Mouse (Mus musculus): ENCODE measurements around the gene Btbd6. TPM values are rescaled to one million over a fixed set of nuclear protein-coding genes. Genes with fewer than 3 reads are reported as not detected.

The Btbd6 gene
- polyA plus RNA-seq (2016; fragmentation: Nextera tagmentation; extraction: Ambion mirVana), result 22.3 and 23.6 TPM in 2 replicates

GRCm38 (mm10) chr12:112976371-112977073 is at the start of gene Btbd6:
TSS of gene Btbd6 (plus strand) at chr12:112976482.
- H3K4me1 ChIP-seq, result peaks cover 26% of the 10 kb centered on the region
- H3K27me3 ChIP-seq (ENCODE audit: insufficient read depth, poor library complexity, severe bottlenecking), result no peaks in the 10 kb centered on the region
- peak within 1 kb of the TSS; percentile 79 for H3K4me3 ChIP-seq
- no peaks in the 10 kb centered on the region for H3K9me3 ChIP-seq
- peak within 1 kb of the TSS; percentile 94 for H3K27ac ChIP-seq
- peaks cover 76% of the 10 kb centered on the region for H3K36me3 ChIP-seq
- peak; percentile 93 for DNase-seq (ENCODE audit: low spot score)
- WGBS, result under 1% methylated on average over 80 of the region's 80 CpGs

- Histone ChIP-seq H3K4me1 (peaks cover 48% of the 10 kb centered on the region), H3K4me3 (no peak overlapping the region)
- DNase-seq (ENCODE audit: low spot score), result no peak
Measured at GRCm38 (mm10) chr12:112927265-112927664, 49.0 kb upstream of the Btbd6 start.

DNA sequence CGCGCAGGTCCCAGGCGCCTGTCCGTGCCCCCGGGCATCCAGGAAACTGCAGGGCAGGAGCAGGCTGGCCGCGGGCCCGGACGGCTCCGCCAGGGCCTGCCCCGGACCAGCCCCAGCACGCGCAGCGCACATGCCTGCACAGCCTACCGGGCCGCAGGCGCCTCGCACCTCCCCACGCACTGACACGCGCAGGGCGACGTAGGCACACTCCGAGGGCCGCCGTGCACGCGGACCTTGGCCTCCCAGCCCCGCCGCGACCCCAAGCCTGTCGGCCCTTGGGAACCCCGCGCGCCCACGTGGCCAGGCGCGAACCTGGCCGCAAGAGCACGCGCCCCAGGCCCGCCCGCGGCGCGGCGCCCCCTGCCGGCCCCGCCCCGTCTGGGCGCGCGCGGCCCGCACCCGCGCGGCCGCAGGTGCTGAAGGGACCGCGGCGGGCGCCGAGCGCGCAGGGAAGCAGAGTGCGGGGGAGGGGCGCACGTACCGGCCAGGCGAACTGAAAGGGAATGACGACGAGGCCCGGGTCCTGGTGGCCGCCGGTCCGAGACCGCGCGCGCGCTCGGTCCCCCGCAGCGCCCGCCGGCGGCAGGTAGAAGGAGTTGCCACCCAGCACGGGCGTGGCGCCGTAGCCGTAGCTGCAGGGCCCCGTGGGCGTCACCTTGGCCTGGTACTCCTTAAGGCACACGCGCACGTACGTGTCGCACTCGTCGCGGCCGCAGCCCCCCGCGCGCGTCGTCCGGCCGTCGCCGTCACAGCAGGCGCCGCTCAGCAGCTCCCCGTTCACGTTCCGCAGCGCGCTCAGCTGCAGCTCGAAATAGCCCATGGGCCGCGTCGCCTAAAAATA is 47.7 kb upstream of the Btbd6 start:
- peak overlapping the region; percentile 84 for H3K27ac ChIP-seq
- no peaks in the 10 kb centered on the region for H3K36me3 ChIP-seq
- no peak for DNase-seq (ENCODE audit: low spot score)
- peaks cover 96% of the 10 kb centered on the region for H3K27me3 ChIP-seq (ENCODE audit: insufficient read depth, poor library complexity, severe bottlenecking)
- 2% methylated on average over 124 of the region's 124 CpGs for WGBS
- H3K4me1 ChIP-seq, result peaks cover 47% of the 10 kb centered on the region
- H3K9me3 ChIP-seq, result no peaks in the 10 kb centered on the region
- H3K4me3 ChIP-seq, result peak overlapping the region; percentile 67

More at GRCm38 (mm10) chr12:112927265-112927664, 49.0 kb upstream of the Btbd6 start:
- WGBS, result 68% methylated on average over 14 of the region's 14 CpGs
- no peaks in the 10 kb centered on the region for H3K36me3 ChIP-seq
- no peaks in the 10 kb centered on the region for H3K9me3 ChIP-seq
- no peak overlapping the region for H3K27ac ChIP-seq
- peaks cover 95% of the 10 kb centered on the region for H3K27me3 ChIP-seq (ENCODE audit: insufficient read depth, poor library complexity, severe bottlenecking)

GRCm38 (mm10) chr12:112929562-112930352 is 46.5 kb upstream of the Btbd6 start, which contains the start of gene Jag2:
TSS of gene Jag2 (minus strand) at chr12:112929776.
- peaks cover 95% of the 10 kb centered on the region for H3K27me3 ChIP-seq (ENCODE audit: insufficient read depth, poor library complexity, severe bottlenecking)
- H3K36me3 ChIP-seq, result no peaks in the 10 kb centered on the region
- peak within 1 kb of the TSS; percentile 67 for H3K4me3 ChIP-seq
- H3K27ac ChIP-seq, result peak within 1 kb of the TSS; percentile 84
- no peaks in the 10 kb centered on the region for H3K9me3 ChIP-seq
- peaks cover 47% of the 10 kb centered on the region for H3K4me1 ChIP-seq
- WGBS, result 15% methylated on average over 85 of the region's 85 CpGs
- DNase-seq (ENCODE audit: low spot score), result peak; percentile 86

DNA sequence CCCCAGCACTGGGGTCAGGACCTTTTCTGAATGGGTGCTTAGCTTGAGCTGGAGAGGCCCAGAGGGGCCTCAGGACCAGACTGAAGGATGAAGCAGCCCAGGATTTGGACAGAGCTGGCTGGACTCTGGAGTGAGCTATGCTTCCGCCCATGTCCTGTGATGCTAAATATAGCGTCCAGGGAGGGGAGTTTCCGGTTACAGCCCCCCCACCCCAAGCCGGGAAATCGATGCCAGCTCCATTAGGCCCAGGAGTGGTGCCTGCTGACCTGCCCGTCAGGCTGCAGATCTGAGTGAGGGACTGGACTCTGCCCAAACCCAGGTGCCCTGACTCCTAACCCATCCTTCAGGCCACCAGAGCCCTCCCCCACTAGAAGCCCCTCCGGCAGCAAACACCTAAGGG is 43.6 kb upstream of the Btbd6 start:
- peaks cover 78% of the 10 kb centered on the region for H3K27me3 ChIP-seq (ENCODE audit: insufficient read depth, poor library complexity, severe bottlenecking)
- H3K36me3 ChIP-seq, result no peaks in the 10 kb centered on the region
- 24% methylated on average over 7 of the region's 7 CpGs for WGBS
- peak overlapping the region; percentile 13; the same call in 1 of the 2 replicates for H3K4me3 ChIP-seq
- H3K4me1 ChIP-seq, result peaks cover 49% of the 10 kb centered on the region
- DNase-seq (ENCODE audit: low spot score), result no peak
- H3K9me3 ChIP-seq, result no peaks in the 10 kb centered on the region
- H3K27ac ChIP-seq, result peak overlapping the region; percentile 48

GRCm38 (mm10) chr12:112937906-112938305 is 38.4 kb upstream of the Btbd6 start:
- H3K4me3 ChIP-seq, result no peak overlapping the region
- DNase-seq (ENCODE audit: low spot score), result no peak
- WGBS, result 41% methylated on average over 9 of the region's 9 CpGs
- no peaks in the 10 kb centered on the region for H3K9me3 ChIP-seq
- peak overlapping the region; percentile 65 for H3K27ac ChIP-seq
- peaks cover 60% of the 10 kb centered on the region; the same call in 1 of the 2 replicates for H3K27me3 ChIP-seq (ENCODE audit: insufficient read depth, poor library complexity, severe bottlenecking)
- H3K4me1 ChIP-seq, result peaks cover 53% of the 10 kb centered on the region
- H3K36me3 ChIP-seq, result no peaks in the 10 kb centered on the region

- peaks cover 49% of the 10 kb centered on the region for H3K4me1 ChIP-seq
- DNase-seq (ENCODE audit: low spot score), result no peak
Measured at GRCm38 (mm10) chr12:112938366-112938765, 37.9 kb upstream of the Btbd6 start.

DNA sequence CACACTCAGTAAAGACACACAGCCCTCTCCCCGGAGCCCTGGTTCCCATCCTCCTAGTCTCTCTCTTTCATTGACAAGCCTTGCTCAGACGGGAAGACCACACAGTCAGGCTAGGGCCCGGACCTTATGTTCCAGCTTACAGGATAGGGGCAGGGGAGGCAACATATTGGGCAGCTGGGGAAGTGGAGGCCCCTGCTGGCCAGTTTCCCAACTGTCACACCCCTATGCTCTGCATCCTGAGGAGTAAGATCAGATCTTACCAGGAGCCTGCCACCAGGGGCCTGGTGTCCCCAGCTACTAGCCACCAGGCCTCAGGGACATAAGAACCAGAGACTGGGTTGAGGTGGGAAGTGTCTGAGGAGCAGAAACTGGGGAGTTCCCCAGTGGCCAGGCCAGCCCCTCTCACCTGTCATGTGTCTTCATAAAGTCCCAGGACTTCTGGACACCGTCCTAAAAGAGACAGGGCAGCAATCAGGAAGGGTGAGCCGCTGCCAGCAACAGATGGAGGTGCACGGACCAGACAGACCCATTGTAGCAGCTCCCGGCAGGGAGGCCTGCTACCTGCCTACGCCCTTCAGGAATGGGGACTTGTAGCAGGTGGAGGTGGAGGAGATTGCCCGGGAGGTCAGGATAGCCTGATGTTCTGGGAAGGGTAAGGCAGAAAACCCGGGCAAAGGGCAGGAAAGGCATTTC is 37.3 kb upstream of the Btbd6 start:
- peak; percentile 85 for DNase-seq (ENCODE audit: low spot score)
- Histone ChIP-seq H3K4me1 (peaks cover 49% of the 10 kb centered on the region), H3K4me3 (no peak overlapping the region), H3K9me3 (no peaks in the 10 kb centered on the region), H3K36me3 (no peaks in the 10 kb centered on the region), H3K27me3 (ENCODE audit: insufficient read depth, poor library complexity, severe bottlenecking) (peaks cover 59% of the 10 kb centered on the region; the same call in 1 of the 2 replicates), H3K27ac (no peak overlapping the region)
- WGBS, result 55% methylated on average over 10 of the region's 10 CpGs

More at GRCm38 (mm10) chr12:112938366-112938765, 37.9 kb upstream of the Btbd6 start:
- H3K27ac ChIP-seq, result peak overlapping the region; percentile 65
- no peaks in the 10 kb centered on the region for H3K9me3 ChIP-seq
- 60% methylated on average over 10 of the region's 10 CpGs for WGBS
- no peaks in the 10 kb centered on the region for H3K36me3 ChIP-seq
- no peak overlapping the region for H3K4me3 ChIP-seq
- peaks cover 59% of the 10 kb centered on the region; the same call in 1 of the 2 replicates for H3K27me3 ChIP-seq (ENCODE audit: insufficient read depth, poor library complexity, severe bottlenecking)

DNA sequence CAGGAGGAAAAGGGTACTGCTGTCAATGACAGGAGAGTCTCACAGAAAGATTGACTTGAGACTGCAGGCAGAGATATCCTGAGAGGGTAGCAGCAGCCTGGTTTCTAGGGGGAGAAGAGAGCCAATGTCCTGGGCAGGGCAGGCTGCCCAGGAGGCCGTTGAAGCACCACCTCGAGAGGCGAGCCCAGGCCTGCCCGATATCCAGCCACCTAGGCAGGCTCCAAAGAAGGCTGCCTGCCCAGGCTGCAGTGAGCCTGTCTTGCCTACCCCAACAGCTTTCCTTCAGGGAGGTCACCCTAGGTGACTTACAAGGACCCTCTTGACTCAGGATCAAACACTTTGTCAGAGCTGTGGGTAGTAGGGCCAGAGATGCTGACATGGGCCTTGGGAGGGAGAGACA is 36.0 kb upstream of the Btbd6 start:
- Histone ChIP-seq H3K4me3 (no peak overlapping the region), H3K36me3 (no peaks in the 10 kb centered on the region), H3K9me3 (no peaks in the 10 kb centered on the region), H3K27ac (no peak overlapping the region), H3K27me3 (ENCODE audit: insufficient read depth, poor library complexity, severe bottlenecking) (peaks cover 50% of the 10 kb centered on the region; the same call in 1 of the 2 replicates), H3K4me1 (peaks cover 49% of the 10 kb centered on the region)
- DNase-seq (ENCODE audit: low spot score), result no peak
- 89% methylated on average over 4 of the region's 4 CpGs for WGBS

- Histone ChIP-seq H3K4me3 (0 out of 2 replicates have a peak overlapping the region, but pooled peaks have one; percentile 90), H3K4me1 (peaks cover 49% of the 10 kb centered on the region)
Measured at GRCm38 (mm10) chr12:112940710-112941109, 35.6 kb upstream of the Btbd6 start.

GRCm38 (mm10) chr12:112941156-112941775 is 35.0 kb upstream of the Btbd6 start:
- no peaks in the 10 kb centered on the region for H3K36me3 ChIP-seq
- no peak for DNase-seq (ENCODE audit: low spot score)

More at GRCm38 (mm10) chr12:112940710-112941109, 35.6 kb upstream of the Btbd6 start:
- WGBS, result 74% methylated on average over 9 of the region's 9 CpGs
- Histone ChIP-seq H3K27ac (no peak overlapping the region), H3K9me3 (no peaks in the 10 kb centered on the region), H3K36me3 (no peaks in the 10 kb centered on the region), H3K27me3 (ENCODE audit: insufficient read depth, poor library complexity, severe bottlenecking) (peaks cover 46% of the 10 kb centered on the region; the same call in 1 of the 2 replicates)
- DNase-seq (ENCODE audit: low spot score), result no peak

More at GRCm38 (mm10) chr12:112941156-112941775, 35.0 kb upstream of the Btbd6 start:
- Histone ChIP-seq H3K4me1 (peaks cover 46% of the 10 kb centered on the region), H3K9me3 (no peaks in the 10 kb centered on the region), H3K27ac (peak overlapping the region; percentile 98), H3K4me3 (peak overlapping the region; percentile 90), H3K27me3 (ENCODE audit: insufficient read depth, poor library complexity, severe bottlenecking) (peaks cover 45% of the 10 kb centered on the region; the same call in 1 of the 2 replicates)
- WGBS, result 44% methylated on average over 10 of the region's 10 CpGs
